Mouse (Mus musculus) intestine, embryonic 14.5 days (tissue): ENCODE data around the gene Uqcrc1. TPM values are rescaled to one million over a fixed set of nuclear protein-coding genes. Genes with fewer than 3 reads are reported as not detected.

Experiments
- ATAC-seq: fragments of 200-750 bp; cut with Nextera tagmentation; replicated peaks from 2 replicates; pipeline ENCODE4 v1.8.0; 2017; ENCODE audit warnings: low read depth, moderate number of reproducible peaks, moderate TSS enrichment, moderate library complexity; ENCODE audit not compliant: low FRiP score, low TSS enrichment
- DNase-seq: peaks from one replicate; pipeline ENCODE4 v3.0.0-alpha.2; 2018; ENCODE audit warnings: low spot score
- H3K27ac ChIP-seq: fragments of 300-500 bp; sonication (generic); 2 replicates; pipeline ENCODE4 v1.5.1; 2014; ENCODE audit warnings: low read depth, mild to moderate bottlenecking, control low read depth
- H3K27me3 ChIP-seq: fragments of 300-500 bp; sonication (generic); replicated peaks from 2 replicates; pipeline ENCODE4 v1.6.1; 2014; ENCODE audit warnings: low read length, control low read depth; ENCODE audit not compliant: control insufficient read depth, insufficient read depth
- H3K36me3 ChIP-seq: fragments of 300-500 bp; sonication (generic); 2 replicates; pipeline ENCODE4 v1.6.1; 2014; ENCODE audit warnings: low read length, control low read depth; ENCODE audit not compliant: control insufficient read depth, insufficient read depth
- H3K4me1 ChIP-seq: fragments of 300-500 bp; sonication (generic); replicated peaks from 2 replicates; pipeline ENCODE4 v1.6.1; 2014; ENCODE audit warnings: low read length, control low read depth, mixed read lengths; ENCODE audit not compliant: control insufficient read depth, insufficient read depth
- H3K4me2 ChIP-seq: fragments of 300-500 bp; sonication (generic); 2 replicates; pipeline ENCODE4 v1.6.1; 2014; ENCODE audit warnings: low read length
- H3K4me3 ChIP-seq: fragments of 300-500 bp; sonication (generic); 2 replicates; pipeline ENCODE4 v1.5.1; 2014; ENCODE audit warnings: low read depth, low read length, control low read depth, mixed read lengths
- H3K9ac ChIP-seq: fragments of 300-500 bp; sonication (generic); 2 replicates; pipeline ENCODE4 v1.6.1; 2014; ENCODE audit warnings: mild to moderate bottlenecking, low read length
- H3K9me3 ChIP-seq: fragments of 300-500 bp; sonication (generic); 2 replicates; pipeline ENCODE4 v1.6.1; 2016; ENCODE audit warnings: low read length, control low read depth; ENCODE audit not compliant: control insufficient read depth
- WGBS: fragments of 180-500 bp; shearing (Covaris S2); extraction: QIAGEN DNeasy Blood & Tissue Kit; methylation state at CpG from one replicate; pipeline ENCODE4 v1.1.7; 2014; 5-methylcytosine and 5-hydroxymethylcytosine counted together
- polyA plus RNA-seq: library from polyadenylated mRNA; unstranded; fragments of >200 nt; fragmentation: Nextera tagmentation; extraction: Ambion mirVana; gene quantifications from 2 replicates; pipeline ENCODE4 v1.2.1, GENCODE M21; 2014

Gene Uqcrc1
- polyA plus RNA-seq, result 522 and 561 TPM in 2 replicates

DNA sequence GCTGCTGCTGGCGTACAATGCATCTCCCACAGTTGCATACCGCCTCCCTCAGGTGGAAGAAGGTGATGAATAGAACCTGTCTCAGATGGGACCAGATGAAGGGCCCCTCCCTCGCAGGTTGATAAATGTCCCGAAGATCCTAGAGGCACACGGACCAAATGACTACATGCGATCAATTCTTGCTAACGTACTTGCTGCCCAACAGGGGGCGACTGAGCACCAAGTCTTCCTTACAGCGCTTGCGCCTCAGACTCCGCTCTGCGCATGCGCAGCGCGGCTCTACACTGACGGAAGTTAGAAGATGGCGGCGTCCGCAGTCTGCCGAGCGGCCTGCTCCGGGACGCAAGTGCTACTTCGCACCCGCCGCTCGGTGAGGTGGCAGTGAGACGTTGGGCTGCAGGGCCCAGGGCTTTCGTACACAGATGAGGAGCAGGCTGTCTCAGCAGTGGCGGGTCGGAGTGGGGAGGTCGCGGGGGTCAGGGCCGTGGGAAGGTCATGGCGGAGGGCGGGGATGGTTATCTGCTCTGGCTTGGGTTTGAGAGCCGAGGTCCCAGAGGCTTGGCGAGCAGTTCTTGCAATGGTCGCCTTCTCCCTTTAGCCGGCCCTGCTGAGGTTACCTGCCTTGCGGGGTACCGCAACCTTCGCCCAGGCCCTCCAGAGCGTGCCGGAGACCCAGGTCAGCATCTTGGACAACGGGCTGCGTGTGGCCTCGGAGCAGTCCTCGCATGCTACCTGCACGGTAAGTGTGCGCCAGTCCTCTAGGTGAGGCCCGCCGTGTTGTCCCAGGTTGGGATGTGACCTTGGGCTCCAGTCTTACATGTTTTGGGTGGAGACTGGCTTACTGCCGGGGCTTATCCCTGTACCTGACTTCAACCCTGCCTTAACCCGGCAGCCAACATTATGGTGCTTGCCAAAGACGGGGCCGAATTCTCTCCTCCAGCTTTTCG is at the start of gene Uqcrc1:
Uqcrc1 (plus strand) TSS at position 216 of the 947 bp plus-strand sequence.
- 1% methylated on average over 55 of the region's 58 CpGs for WGBS
- ATAC-seq, result peak; percentile 90
- peaks cover 4% of the 10 kb centered on the region; the same call in 1 of the 2 replicates for H3K4me1 ChIP-seq

DNA sequence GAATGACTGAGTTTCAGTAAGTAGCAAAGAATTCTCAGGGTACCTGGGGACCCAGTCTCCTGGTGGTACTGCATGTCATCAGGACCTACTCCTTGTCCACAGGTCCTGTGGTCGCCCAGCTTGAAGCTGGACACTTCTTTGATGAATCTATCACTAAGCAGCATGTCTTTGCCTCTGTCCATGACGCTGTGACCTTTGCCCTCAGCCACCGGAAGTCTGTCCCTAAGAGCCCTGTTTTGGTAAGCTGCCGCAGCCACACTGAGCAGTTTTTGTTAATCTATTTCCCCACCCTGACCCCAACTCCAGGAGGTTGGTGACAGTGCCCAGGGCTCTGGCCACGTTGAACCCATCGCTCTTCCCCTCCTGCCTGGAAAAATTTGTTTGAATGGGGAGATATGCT is 24.1 kb upstream of the Uqcrc1 start:
- Histone ChIP-seq H3K9me3 (no peaks in the 10 kb centered on the region), H3K27ac (no peak overlapping the region), H3K4me2 (no peak overlapping the region), H3K27me3 (no peaks in the 10 kb centered on the region), H3K4me3 (no peak overlapping the region), H3K36me3 (no peaks in the 10 kb centered on the region), H3K9ac (no peak overlapping the region), H3K4me1 (no peaks in the 10 kb centered on the region)
- ATAC-seq (no peak), DNase-seq (no peak)
- 57% methylated on average over 6 of the region's 6 CpGs for WGBS

More for the DNA sequence above, at the start of gene Uqcrc1:
- Histone ChIP-seq H3K27ac (peak within 1 kb of the TSS; percentile 51; the same call in 1 of the 2 replicates), H3K4me2 (peak within 1 kb of the TSS; percentile 85), H3K9ac (peak within 1 kb of the TSS; percentile 83), H3K9me3 (no peaks in the 10 kb centered on the region), H3K27me3 (no peaks in the 10 kb centered on the region), H3K36me3 (peaks cover 34% of the 10 kb centered on the region), H3K4me3 (peak within 1 kb of the TSS; percentile 96)
- DNase-seq, result peak; percentile 96

- no peaks in the 10 kb centered on the region for H3K36me3 ChIP-seq
- no peaks in the 10 kb centered on the region for H3K4me1 ChIP-seq
- H3K27me3 ChIP-seq, result no peaks in the 10 kb centered on the region
- no peak overlapping the region for H3K4me3 ChIP-seq
- no peak overlapping the region for H3K9ac ChIP-seq
- WGBS, result 82% methylated on average over 7 of the region's 7 CpGs
- no peaks in the 10 kb centered on the region for H3K9me3 ChIP-seq
- ATAC-seq (no peak), DNase-seq (no peak)
- H3K27ac ChIP-seq, result no peak overlapping the region
- H3K4me2 ChIP-seq, result no peak overlapping the region
Observed at GRCm38 (mm10) chr9:108913161-108913560, 23.3 kb upstream of the Uqcrc1 start.

- Histone ChIP-seq H3K27me3 (no peaks in the 10 kb centered on the region), H3K4me1 (no peaks in the 10 kb centered on the region), H3K27ac (no peak overlapping the region), H3K9ac (no peak overlapping the region), H3K4me3 (no peak overlapping the region), H3K4me2 (no peak overlapping the region), H3K36me3 (no peaks in the 10 kb centered on the region), H3K9me3 (no peaks in the 10 kb centered on the region)
- DNase-seq, result no peak
- no peak for ATAC-seq
- 61% methylated on average over 10 of the region's 10 CpGs for WGBS
Observed at GRCm38 (mm10) chr9:108913621-108914020, 22.8 kb upstream of the Uqcrc1 start.

- Histone ChIP-seq H3K9ac (no peak within 1 kb of the TSS), H3K36me3 (no peaks in the 10 kb centered on the region), H3K4me2 (no peak within 1 kb of the TSS), H3K27me3 (no peaks in the 10 kb centered on the region), H3K4me1 (no peaks in the 10 kb centered on the region), H3K4me3 (no peak within 1 kb of the TSS), H3K9me3 (no peaks in the 10 kb centered on the region), H3K27ac (no peak within 1 kb of the TSS)
- ATAC-seq (no peak), DNase-seq (no peak)
- WGBS, result 80% methylated on average over 6 of the region's 6 CpGs
Observed at GRCm38 (mm10) chr9:108914491-108914890, 21.9 kb upstream of the Uqcrc1 start, which contains the start of gene Tmem89. TSS of gene Tmem89 (plus strand) at chr9:108914619.

DNA sequence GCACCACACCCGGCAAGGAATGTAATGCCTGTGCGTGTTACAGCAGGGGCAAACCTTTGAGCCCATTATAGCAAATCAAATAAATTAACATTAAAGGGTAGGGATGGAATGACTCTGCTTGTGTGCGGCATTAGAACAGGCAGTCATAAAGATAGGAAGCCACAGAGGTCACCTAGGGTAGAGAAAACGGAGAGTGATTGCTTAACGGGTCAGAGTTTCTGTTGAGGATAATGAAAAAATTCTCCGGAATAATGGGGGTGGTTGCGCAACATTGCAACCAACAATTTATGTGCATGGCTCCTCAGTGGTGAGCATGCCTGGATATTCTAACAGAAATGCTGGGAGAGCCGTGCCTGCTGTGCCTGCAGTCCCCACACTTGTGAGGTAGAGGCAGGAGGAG is 10.5 kb upstream of the Uqcrc1 start:
- Histone ChIP-seq H3K4me1 (no peaks in the 10 kb centered on the region), H3K9ac (no peak overlapping the region), H3K9me3 (no peaks in the 10 kb centered on the region), H3K4me3 (no peak overlapping the region), H3K36me3 (no peaks in the 10 kb centered on the region), H3K27ac (no peak overlapping the region), H3K4me2 (no peak overlapping the region), H3K27me3 (no peaks in the 10 kb centered on the region)
- 57% methylated on average over 8 of the region's 8 CpGs for WGBS
- 0 out of 2 replicates have a peak, but pooled peaks have one; percentile 23 for ATAC-seq
- DNase-seq, result no peak

GRCm38 (mm10) chr9:108928424-108928823 is 8.0 kb upstream of the Uqcrc1 start:
- DNase-seq (no peak), ATAC-seq (no peak)
- no peak overlapping the region for H3K9ac ChIP-seq
- H3K27ac ChIP-seq, result no peak overlapping the region
- H3K27me3 ChIP-seq, result no peaks in the 10 kb centered on the region
- no peak overlapping the region for H3K4me3 ChIP-seq
- no peaks in the 10 kb centered on the region for H3K36me3 ChIP-seq
- H3K9me3 ChIP-seq, result no peaks in the 10 kb centered on the region
- no peak overlapping the region for H3K4me2 ChIP-seq
- 66% methylated on average over 3 of the region's 3 CpGs for WGBS
- H3K4me1 ChIP-seq, result no peaks in the 10 kb centered on the region

DNA sequence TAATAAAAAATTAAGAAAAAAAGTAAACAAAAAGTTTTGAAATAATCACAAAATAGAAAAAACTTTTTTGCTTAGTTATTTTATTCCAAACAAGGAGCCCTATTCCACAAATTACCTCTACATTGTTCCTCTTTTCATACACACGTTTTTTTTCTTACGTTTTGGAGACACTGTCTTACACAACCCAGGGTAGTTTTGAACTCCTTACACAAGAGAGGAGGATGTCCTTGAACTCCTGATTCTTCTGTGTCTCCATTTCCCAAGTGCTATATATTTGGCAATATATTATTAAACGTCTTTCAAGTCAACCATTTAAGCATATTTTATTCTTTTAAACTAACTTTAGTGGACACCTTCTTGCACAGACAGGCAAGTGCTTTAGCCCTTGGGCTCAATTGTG is 442 bp upstream of the Uqcrc1 start:
- Histone ChIP-seq H3K36me3 (peaks cover 30% of the 10 kb centered on the region), H3K27me3 (no peaks in the 10 kb centered on the region), H3K9ac (no peak overlapping the region), H3K9me3 (no peaks in the 10 kb centered on the region), H3K4me2 (no peak overlapping the region), H3K4me1 (peaks cover 4% of the 10 kb centered on the region; the same call in 1 of the 2 replicates), H3K4me3 (no peak overlapping the region; the same call in 1 of the 2 replicates), H3K27ac (no peak overlapping the region)
- ATAC-seq (peak; percentile 22; the same call in 1 of the 2 replicates), DNase-seq (no peak)
- 17% methylated on average over 3 of the region's 3 CpGs for WGBS
